Mouse (Mus musculus) brain, embryonic 14.5 days (tissue): Measurements from ENCODE around the gene Dyx1c1.

Experiments used
- CTCF ChIP-seq: fragments of 200-500 bp; IDR thresholded peaks from 2 replicates; pipeline ENCODE4 v1.5.1; 2012; ENCODE audit warnings: inconsistent platforms, mild to moderate bottlenecking, moderate library complexity, borderline replicate concordance; ENCODE audit not compliant: insufficient read depth, insufficient read length; ENCODE audit errors: extremely low read depth
- POLR2A ChIP-seq: fragments of 200-500 bp; IDR thresholded peaks from 2 replicates; pipeline ENCODE4 v1.6.1; 2012; ENCODE audit warnings: mild to moderate bottlenecking, inconsistent platforms, borderline replicate concordance; ENCODE audit not compliant: poor library complexity, insufficient read depth, insufficient read length, severe bottlenecking; ENCODE audit errors: extremely low read depth

GRCm38 (mm10) chr9:73008384-73008783 lies 49.8 kb downstream of the Dyx1c1 start:
- TF ChIP-seq CTCF (no peak), POLR2A (no peak)
